Mouse (Mus musculus): ENCODE results near the gene Immp2l.

Immp2l gene

GRCm38 (mm10) chr12:41050945-41051344 lies 27.1 kb downstream of the Immp2l start:
- DNase-seq, result no peak

- DNase-seq, result no peak
These were observed 29.0 kb downstream of the Immp2l start for GRCm38 (mm10) chr12:41052897-41053296.

GRCm38 (mm10) chr12:41054006-41054791 lies 30.3 kb downstream of the Immp2l start:
- no peak for DNase-seq

- DNase-seq, result no peak
These were observed 32.1 kb downstream of the Immp2l start for GRCm38 (mm10) chr12:41055941-41056340.

GRCm38 (mm10) chr12:41063281-41063680 lies 39.4 kb downstream of the Immp2l start:
- no peak for DNase-seq

- DNase-seq, result no peak
These were observed 58.0 kb downstream of the Immp2l start for GRCm38 (mm10) chr12:41081843-41082242.

- DNase-seq, result no peak
These were observed 60.6 kb downstream of the Immp2l start for GRCm38 (mm10) chr12:41084370-41085089.

GRCm38 (mm10) chr12:41089931-41090366 lies 66.1 kb downstream of the Immp2l start:
- no peak for DNase-seq

- DNase-seq, result no peak
These were observed 66.9 kb downstream of the Immp2l start for GRCm38 (mm10) chr12:41090771-41091170.

GRCm38 (mm10) chr12:41091316-41091715 lies 67.4 kb downstream of the Immp2l start:
- DNase-seq, result no peak

- DNase-seq, result no peak
These were observed 72.2 kb downstream of the Immp2l start for GRCm38 (mm10) chr12:41096045-41096444.

GRCm38 (mm10) chr12:41097406-41097805 lies 73.5 kb downstream of the Immp2l start:
- peak; percentile 5 for DNase-seq

- no peak for DNase-seq
These were observed 85.1 kb downstream of the Immp2l start for GRCm38 (mm10) chr12:41109011-41109410.

GRCm38 (mm10) chr12:41111456-41111855 lies 87.6 kb downstream of the Immp2l start:
- DNase-seq, result no peak

- no peak for DNase-seq
These were observed 88.2 kb downstream of the Immp2l start for GRCm38 (mm10) chr12:41112137-41112536.

- DNase-seq, result no peak
These were observed 94.5 kb downstream of the Immp2l start for GRCm38 (mm10) chr12:41118358-41118757.

- no peak for DNase-seq
These were observed 95.8 kb downstream of the Immp2l start for GRCm38 (mm10) chr12:41119657-41120056.

GRCm38 (mm10) chr12:41123207-41123606 lies 99.3 kb downstream of the Immp2l start:
- DNase-seq, result no peak

GRCm38 (mm10) chr12:41134885-41135284 lies 111.0 kb downstream of the Immp2l start:
- no peak for DNase-seq

- DNase-seq, result no peak
These were observed 135.7 kb downstream of the Immp2l start for GRCm38 (mm10) chr12:41159543-41159942.

GRCm38 (mm10) chr12:41167802-41168201 lies 143.9 kb downstream of the Immp2l start:
- no peak for DNase-seq

GRCm38 (mm10) chr12:41170051-41170450 lies 146.2 kb downstream of the Immp2l start:
- no peak for DNase-seq

GRCm38 (mm10) chr12:41182856-41183255 lies 159.0 kb downstream of the Immp2l start:
- no peak for DNase-seq

- no peak for DNase-seq
These were observed 161.2 kb downstream of the Immp2l start for GRCm38 (mm10) chr12:41185060-41185459.

Data from right cerebral cortex, postnatal 4 days (tissue).